Mouse (Mus musculus) neural tube, embryonic 11.5 days (tissue): ENCODE results near the gene Lrrc55. TPM values are rescaled to one million over a fixed set of nuclear protein-coding genes. Genes with fewer than 3 reads are reported as not detected.
A peak's percentile ranks its signal among the peaks of the same experiment; 100 is the strongest.

ENCODE experiments used
- ATAC-seq: fragments of 200-750 bp; cut with Nextera tagmentation; 2 replicates; pipeline ENCODE4 v1.8.0; 2017; ENCODE audit warnings: moderate number of reproducible peaks, mild to moderate bottlenecking, moderate TSS enrichment, moderate library complexity; ENCODE audit not compliant: insufficient read depth, low FRiP score, low TSS enrichment
- DNase-seq: peaks from one replicate; pipeline ENCODE4 v3.0.0-alpha.2; 2015; ENCODE audit warnings: low spot score
- H3K27ac ChIP-seq: fragments of 300-500 bp; sonication (generic); 2 replicates; pipeline ENCODE4 v1.5.1; 2014; ENCODE audit warnings: low read depth, mild to moderate bottlenecking, low read length
- H3K27me3 ChIP-seq: fragments of 300-500 bp; sonication (generic); 2 replicates; pipeline ENCODE4 v1.6.1; 2014; ENCODE audit warnings: mild to moderate bottlenecking, low read length, mixed read lengths; ENCODE audit not compliant: control insufficient read depth, insufficient read depth
- H3K36me3 ChIP-seq: fragments of 300-500 bp; sonication (generic); 2 replicates; pipeline ENCODE4 v1.6.1; 2014; ENCODE audit warnings: mild to moderate bottlenecking, low read length, moderate library complexity, mixed read lengths; ENCODE audit not compliant: control insufficient read depth, insufficient read depth
- H3K4me1 ChIP-seq: fragments of 300-500 bp; sonication (generic); 2 replicates; pipeline ENCODE4 v1.6.1; 2014; ENCODE audit warnings: low read length, mixed read lengths; ENCODE audit not compliant: control insufficient read depth, insufficient read depth
- H3K4me2 ChIP-seq: fragments of 300-500 bp; sonication (generic); 2 replicates; pipeline ENCODE4 v1.6.1; 2014; ENCODE audit warnings: low read depth, mild to moderate bottlenecking, moderate library complexity
- H3K4me3 ChIP-seq: fragments of 300-500 bp; sonication (generic); 2 replicates; pipeline ENCODE4 v1.5.1; 2014; ENCODE audit warnings: low read depth, low read length
- H3K9ac ChIP-seq: fragments of 300-500 bp; sonication (generic); 2 replicates; pipeline ENCODE4 v1.6.1; 2014; ENCODE audit warnings: mild to moderate bottlenecking, low read length
- H3K9me3 ChIP-seq: fragments of 300-500 bp; sonication (generic); 2 replicates; pipeline ENCODE4 v1.6.1; 2016; ENCODE audit warnings: low read length; ENCODE audit not compliant: control insufficient read depth
- WGBS: fragments of 180-500 bp; shearing (Covaris S2); extraction: QIAGEN DNeasy Blood & Tissue Kit; methylation state at CpG from one replicate; pipeline ENCODE4 v1.1.7; 2014; 5-methylcytosine and 5-hydroxymethylcytosine counted together
- polyA plus RNA-seq: library from polyadenylated mRNA; unstranded; fragments of >200 nt; fragmentation: Nextera tagmentation; extraction: Ambion mirVana; gene quantifications from 2 replicates; pipeline ENCODE4 v1.2.1, GENCODE M21; 2014

Gene Lrrc55
- polyA plus RNA-seq, 1 experiment from 2014 or later: 1.1 TPM

DNA sequence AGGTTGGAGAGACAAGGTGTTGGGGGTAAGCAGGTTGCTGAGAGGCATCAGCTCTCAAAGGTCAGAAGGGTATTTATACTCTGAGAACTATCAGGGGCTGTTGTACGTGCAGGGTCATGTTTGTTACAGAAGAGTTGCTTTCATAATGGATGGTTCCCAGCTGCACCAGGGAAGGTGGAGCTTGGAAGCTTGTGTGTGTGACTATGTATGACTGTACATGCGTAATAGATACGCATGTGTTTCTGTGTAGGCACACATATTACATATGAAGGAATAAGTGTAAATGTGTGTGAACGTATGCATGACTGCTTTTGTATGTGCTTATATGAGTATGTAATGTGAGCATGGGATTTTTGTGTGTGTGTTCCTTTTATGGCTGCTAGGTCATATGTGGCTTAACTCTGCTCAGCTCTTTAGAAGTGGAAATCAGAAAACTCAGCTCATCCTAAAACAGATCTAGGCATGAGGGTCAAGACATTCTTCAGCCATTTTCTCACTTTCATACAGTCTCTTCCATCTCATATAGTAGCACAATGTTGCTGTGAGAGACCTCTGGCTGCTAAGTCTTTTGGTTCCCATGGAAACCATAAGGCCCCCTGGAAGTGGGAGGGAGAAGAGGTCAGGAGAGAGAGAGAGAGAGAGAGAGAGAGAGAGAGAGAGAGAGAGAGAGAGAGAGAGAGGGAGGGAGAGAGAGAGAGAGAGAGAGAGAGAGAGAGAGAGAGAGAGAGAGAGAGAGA, 35.9 kb downstream of the Lrrc55 start:
- WGBS: 54% methylated on average over 4 of the region's 4 CpGs

DNA sequence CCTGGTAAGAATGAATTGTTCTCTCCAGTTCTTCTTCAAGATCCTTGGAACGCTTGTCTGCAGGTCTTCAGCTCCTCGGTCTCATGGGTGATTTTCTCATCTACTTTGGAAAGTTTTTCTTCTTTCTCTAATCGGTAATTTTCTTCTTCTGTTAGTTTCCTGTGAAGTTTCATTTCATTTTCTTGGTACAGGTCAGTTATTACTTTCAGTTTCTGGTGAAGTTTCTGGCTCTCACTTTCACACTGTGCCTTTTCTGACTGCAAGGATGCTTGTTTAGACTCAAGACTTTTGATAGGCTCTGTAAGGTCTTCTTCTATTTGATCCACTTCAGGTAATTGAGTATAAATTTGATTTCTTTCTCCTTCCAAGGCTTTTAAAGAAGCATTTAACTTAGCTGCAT, 39.6 kb downstream of the Lrrc55 start:
- no peak overlapping the region for H3K4me2 ChIP-seq
- no peak for DNase-seq

More for the DNA sequence above, 35.9 kb downstream of the Lrrc55 start:
- Histone ChIP-seq H3K9ac (no peak overlapping the region), H3K4me1 (peaks cover 10% of the 10 kb centered on the region), H3K4me3 (no peak overlapping the region), H3K4me2 (no peak overlapping the region), H3K27ac (peak overlapping the region; percentile 63; the same call in 1 of the 2 replicates), H3K27me3 (no peaks in the 10 kb centered on the region), H3K9me3 (no peaks in the 10 kb centered on the region), H3K36me3 (no peaks in the 10 kb centered on the region)
- ATAC-seq (peak; percentile 69), DNase-seq (peak; percentile 29)

DNA sequence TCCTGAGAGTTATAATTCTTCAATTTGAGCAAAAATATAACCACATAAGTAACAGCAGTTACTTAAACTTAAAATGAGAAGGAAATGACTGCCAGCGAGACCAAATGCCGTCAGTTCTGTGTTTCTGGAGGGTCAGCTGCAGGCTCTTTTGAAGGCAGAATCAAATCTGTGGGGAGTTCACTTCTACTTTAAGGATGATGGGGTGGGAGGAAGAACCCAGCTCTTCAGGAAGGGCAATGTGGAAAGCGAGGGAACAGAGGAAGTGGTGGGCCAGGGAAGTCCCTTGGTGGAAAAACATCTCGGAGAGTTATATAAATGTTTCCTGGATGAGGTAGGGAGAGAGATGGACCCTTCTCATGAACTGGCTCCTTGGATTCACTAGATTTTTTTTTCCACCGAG, 40.9 kb downstream of the Lrrc55 start:
- Histone ChIP-seq H3K4me2 (no peak overlapping the region), H3K4me3 (no peak overlapping the region), H3K9ac (no peak overlapping the region), H3K27me3 (no peaks in the 10 kb centered on the region), H3K9me3 (no peaks in the 10 kb centered on the region), H3K36me3 (no peaks in the 10 kb centered on the region), H3K4me1 (peaks cover 6% of the 10 kb centered on the region), H3K27ac (no peak overlapping the region)
- WGBS: 83% methylated on average over 5 of the region's 5 CpGs
- ATAC-seq (no peak), DNase-seq (no peak)

More for the DNA sequence above, 39.6 kb downstream of the Lrrc55 start:
- no peak for ATAC-seq
- 92% methylated on average over 3 of the region's 3 CpGs for WGBS
- Histone ChIP-seq H3K36me3 (no peaks in the 10 kb centered on the region), H3K27ac (no peak overlapping the region), H3K9me3 (no peaks in the 10 kb centered on the region), H3K9ac (no peak overlapping the region), H3K27me3 (no peaks in the 10 kb centered on the region), H3K4me1 (peaks cover 10% of the 10 kb centered on the region), H3K4me3 (no peak overlapping the region)

DNA sequence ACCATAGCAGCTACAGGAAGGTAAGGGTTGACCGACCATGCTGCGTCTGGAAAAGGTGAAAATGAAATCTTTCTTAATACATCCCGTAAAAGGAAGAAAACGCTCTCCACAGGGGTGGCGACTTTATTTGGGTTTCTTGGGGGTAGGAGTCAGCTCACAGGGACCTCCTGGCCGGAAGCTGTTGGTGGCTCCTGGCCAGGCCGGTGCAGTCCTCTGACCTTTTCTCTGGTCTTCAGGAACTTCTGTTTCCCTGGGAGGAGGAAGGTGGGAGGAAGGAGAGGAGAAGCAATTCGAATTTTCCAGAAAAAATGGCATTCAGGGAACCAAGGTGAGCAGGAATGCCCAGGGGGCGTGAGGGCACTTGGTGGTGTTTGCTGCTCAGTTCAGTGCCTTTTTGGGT, 41.7 kb downstream of the Lrrc55 start:
- Histone ChIP-seq H3K36me3 (no peaks in the 10 kb centered on the region), H3K27me3 (no peaks in the 10 kb centered on the region), H3K9ac (no peak overlapping the region), H3K4me3 (no peak overlapping the region), H3K27ac (no peak overlapping the region), H3K4me1 (no peaks in the 10 kb centered on the region), H3K9me3 (no peaks in the 10 kb centered on the region), H3K4me2 (no peak overlapping the region)
- no peak for ATAC-seq
- DNase-seq: no peak
- WGBS: 82% methylated on average over 9 of the region's 9 CpGs

DNA sequence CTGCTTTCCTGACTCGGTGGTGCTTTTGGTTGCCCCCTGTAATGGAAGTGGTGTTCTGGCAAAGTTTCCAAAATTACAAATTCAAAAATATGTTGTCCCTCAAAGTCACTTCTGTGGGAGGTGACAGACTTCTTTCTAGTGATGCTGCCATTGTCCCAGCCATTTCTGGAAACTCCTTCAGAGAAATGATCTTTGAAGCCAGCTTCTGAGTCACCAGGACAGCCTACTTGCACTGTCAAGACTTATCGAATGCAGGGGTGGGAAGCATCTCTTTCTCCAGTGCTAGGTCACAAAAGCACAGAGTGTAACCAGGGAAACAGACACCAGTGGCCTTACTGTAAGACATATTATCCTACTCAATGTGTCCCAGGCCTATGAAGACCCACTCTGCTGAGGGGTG, 45.8 kb downstream of the Lrrc55 start:
- ATAC-seq: no peak
- DNase-seq: no peak
- Histone ChIP-seq H3K9ac (no peak overlapping the region), H3K27me3 (no peaks in the 10 kb centered on the region), H3K4me2 (no peak overlapping the region), H3K36me3 (no peaks in the 10 kb centered on the region), H3K4me3 (no peak overlapping the region), H3K4me1 (no peaks in the 10 kb centered on the region), H3K27ac (no peak overlapping the region), H3K9me3 (no peaks in the 10 kb centered on the region)
- 89% methylated on average over 2 of the region's 2 CpGs for WGBS

DNA sequence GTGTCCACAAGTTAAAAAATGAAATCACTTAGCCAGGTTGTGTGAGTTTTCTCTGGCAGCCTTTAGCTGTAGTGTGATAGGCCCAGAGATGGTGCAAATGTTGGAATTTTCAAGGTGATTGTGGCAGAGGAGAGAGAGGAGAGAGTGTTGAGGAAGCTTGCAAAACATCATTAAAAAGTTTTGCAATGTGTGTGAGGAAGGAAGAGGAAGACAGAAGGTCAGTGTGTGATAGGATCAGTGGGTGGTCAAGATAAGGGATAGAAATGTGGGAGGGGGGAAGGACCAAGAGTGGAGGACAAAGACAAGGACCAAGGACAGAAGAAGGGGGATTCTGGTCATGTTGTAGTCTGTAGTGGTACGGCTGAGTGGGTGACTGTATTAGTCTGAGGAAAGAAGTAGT, 46.6 kb downstream of the Lrrc55 start:
- Histone ChIP-seq H3K9ac (no peak overlapping the region), H3K27me3 (no peaks in the 10 kb centered on the region), H3K9me3 (no peaks in the 10 kb centered on the region), H3K27ac (no peak overlapping the region), H3K4me3 (no peak overlapping the region), H3K4me2 (no peak overlapping the region), H3K36me3 (no peaks in the 10 kb centered on the region), H3K4me1 (no peaks in the 10 kb centered on the region)
- DNase-seq: no peak
- 88% methylated on average over 1 of the region's 1 CpGs for WGBS
- no peak for ATAC-seq

DNA sequence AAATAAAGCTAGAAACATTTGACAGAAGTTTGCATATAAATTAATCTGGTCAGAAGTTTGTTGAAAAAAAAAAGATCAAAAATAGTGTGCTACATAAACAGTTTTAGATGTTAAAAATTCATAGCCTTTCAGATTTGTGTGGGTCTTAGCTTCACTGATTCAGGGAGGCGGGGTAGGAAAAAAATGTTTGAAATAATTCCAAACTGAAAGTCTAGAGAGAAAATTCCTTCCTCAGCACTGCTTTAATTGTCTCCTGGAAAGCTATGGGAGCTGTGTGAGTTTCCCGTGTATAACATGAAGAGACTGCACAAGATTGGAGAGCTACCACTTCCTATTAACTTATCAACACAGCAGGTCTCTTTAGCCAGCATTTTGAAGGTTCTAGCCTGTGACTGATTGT, 49.5 kb downstream of the Lrrc55 start:
- no peak overlapping the region for H3K4me3 ChIP-seq
- no peak overlapping the region for H3K9ac ChIP-seq
- H3K27me3 ChIP-seq: no peaks in the 10 kb centered on the region
- H3K4me2 ChIP-seq: no peak overlapping the region
- no peak for ATAC-seq
- no peak for DNase-seq
- 85% methylated on average over 2 of the region's 2 CpGs for WGBS
- no peaks in the 10 kb centered on the region for H3K9me3 ChIP-seq
- no peaks in the 10 kb centered on the region for H3K4me1 ChIP-seq
- no peaks in the 10 kb centered on the region for H3K36me3 ChIP-seq
- H3K27ac ChIP-seq: no peak overlapping the region

DNA sequence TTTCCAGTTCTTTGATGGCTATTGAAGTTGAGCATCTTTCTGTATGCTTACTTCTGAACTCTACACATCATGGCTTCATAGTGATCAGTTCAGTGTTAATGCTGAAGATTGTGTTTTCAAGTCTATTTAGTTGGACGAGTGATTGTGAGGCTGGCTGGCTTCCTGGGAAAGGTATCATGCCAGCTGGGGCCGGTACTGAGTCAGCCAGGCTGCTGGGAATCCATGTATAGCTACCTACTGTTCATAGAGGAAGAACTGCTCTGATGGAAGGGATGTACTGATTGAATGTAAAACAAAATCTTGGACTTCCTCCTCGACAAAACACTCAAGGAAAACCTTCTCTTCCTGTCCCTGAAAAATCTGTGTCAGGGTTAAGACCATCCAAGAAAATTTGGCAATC, 51.7 kb downstream of the Lrrc55 start:
- H3K4me1 ChIP-seq: no peaks in the 10 kb centered on the region
- ATAC-seq (no peak), DNase-seq (no peak)
- no peaks in the 10 kb centered on the region for H3K27me3 ChIP-seq
- H3K36me3 ChIP-seq: no peaks in the 10 kb centered on the region
- WGBS: 72% methylated on average over 3 of the region's 3 CpGs
- no peaks in the 10 kb centered on the region for H3K9me3 ChIP-seq
- H3K9ac ChIP-seq: no peak overlapping the region
- no peak overlapping the region for H3K4me2 ChIP-seq
- no peak overlapping the region for H3K27ac ChIP-seq
- no peak overlapping the region for H3K4me3 ChIP-seq

DNA sequence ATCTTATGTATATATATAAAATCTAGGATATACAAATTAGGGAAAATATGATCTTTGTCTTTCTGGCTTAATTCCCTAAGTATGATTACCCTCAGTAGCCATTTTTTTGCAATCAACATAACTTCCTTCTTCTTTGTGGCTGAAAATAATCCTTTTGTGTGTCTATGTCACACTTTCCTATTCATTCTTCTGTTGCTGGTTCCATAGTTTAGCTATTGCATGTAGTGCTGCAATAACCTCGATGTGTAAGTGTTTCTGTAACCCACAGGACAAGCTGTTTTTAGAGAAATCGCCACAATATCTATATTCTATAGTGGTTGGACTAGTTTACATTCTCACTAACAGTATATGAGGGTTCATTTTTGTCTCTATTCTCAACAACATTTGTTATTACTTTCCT, 52.1 kb downstream of the Lrrc55 start:
- Histone ChIP-seq H3K36me3 (no peaks in the 10 kb centered on the region), H3K9ac (no peak overlapping the region), H3K9me3 (no peaks in the 10 kb centered on the region), H3K27me3 (no peaks in the 10 kb centered on the region), H3K4me1 (no peaks in the 10 kb centered on the region), H3K4me2 (no peak overlapping the region), H3K27ac (no peak overlapping the region), H3K4me3 (no peak overlapping the region)
- DNase-seq (no peak), ATAC-seq (no peak)
- 91% methylated on average over 2 of the region's 2 CpGs for WGBS
